Mouse (Mus musculus) embryo, embryonic 11.5 days (tissue): ENCODE results near the gene Ppp1r14b.
"Not testable (repeated sequence)": the region's sequence is repeated elsewhere in the genome, so short reads cannot be mapped to it uniquely, and the experiment has no call there.

Experiments
- DNase-seq: peaks from one replicate; pipeline ENCODE4 v3.0.0-alpha.2; 2012; ENCODE audit warnings: low read depth, low spot score

Ppp1r14b gene

GRCm38 (mm10) chr19:6975537-6976521 lies 1.1 kb downstream of the Ppp1r14b start, which contains the start of gene Plcb3:
TSS of gene Plcb3 (minus strand) at chr19:6976470.
- no peak for DNase-seq

GRCm38 (mm10) chr19:6977759-6978638 lies 3.2 kb downstream of the Ppp1r14b start:
- DNase-seq, result no peak

GRCm38 (mm10) chr19:6978639-6978974 lies 3.8 kb downstream of the Ppp1r14b start:
- DNase-seq, result no peak

GRCm38 (mm10) chr19:6979001-6979479 lies 4.3 kb downstream of the Ppp1r14b start:
- no peak for DNase-seq

- peak; percentile 98 for DNase-seq
Measured at GRCm38 (mm10) chr19:6979486-6980380, 5.0 kb downstream of the Ppp1r14b start.

- peak; percentile 99 for DNase-seq
Measured at GRCm38 (mm10) chr19:6980381-6981093, 5.8 kb downstream of the Ppp1r14b start, which contains the start of gene Fkbp2. TSS of gene Fkbp2 (minus strand) at chr19:6980501.

GRCm38 (mm10) chr19:6981465-6981864 lies 6.7 kb downstream of the Ppp1r14b start:
- no peak for DNase-seq

- DNase-seq, result no peak
Measured at GRCm38 (mm10) chr19:6983621-6984020, 8.9 kb downstream of the Ppp1r14b start.

GRCm38 (mm10) chr19:6985300-6985699 lies 10.5 kb downstream of the Ppp1r14b start:
- DNase-seq, result no peak

GRCm38 (mm10) chr19:6985951-6986708 lies 11.4 kb downstream of the Ppp1r14b start:
- no peak for DNase-seq

GRCm38 (mm10) chr19:6987061-6987903 lies 12.5 kb downstream of the Ppp1r14b start, which contains the start of gene Vegfb:
TSS of gene Vegfb (minus strand) at chr19:6987651.
- DNase-seq, result no peak

- DNase-seq, result no peak
Measured at GRCm38 (mm10) chr19:6987904-6988285, 13.1 kb downstream of the Ppp1r14b start.

- no peak for DNase-seq
Measured at GRCm38 (mm10) chr19:6989251-6989650, 14.5 kb downstream of the Ppp1r14b start.

GRCm38 (mm10) chr19:6990712-6991111 lies 15.9 kb downstream of the Ppp1r14b start:
- DNase-seq, result no peak

GRCm38 (mm10) chr19:6991166-6991565 lies 16.4 kb downstream of the Ppp1r14b start:
- not testable (repeated sequence) for DNase-seq

GRCm38 (mm10) chr19:6992011-6992858 lies 17.5 kb downstream of the Ppp1r14b start, which contains the start of gene Dnajc4:
TSS of gene Dnajc4 (minus strand) at chr19:6992572.
- peak; percentile 93 for DNase-seq

- DNase-seq, result no peak
Measured at GRCm38 (mm10) chr19:6993011-6993770, 18.4 kb downstream of the Ppp1r14b start.
